ENCODE assay signal across 8 mouse cellular contexts in the genomic region with DNA sequence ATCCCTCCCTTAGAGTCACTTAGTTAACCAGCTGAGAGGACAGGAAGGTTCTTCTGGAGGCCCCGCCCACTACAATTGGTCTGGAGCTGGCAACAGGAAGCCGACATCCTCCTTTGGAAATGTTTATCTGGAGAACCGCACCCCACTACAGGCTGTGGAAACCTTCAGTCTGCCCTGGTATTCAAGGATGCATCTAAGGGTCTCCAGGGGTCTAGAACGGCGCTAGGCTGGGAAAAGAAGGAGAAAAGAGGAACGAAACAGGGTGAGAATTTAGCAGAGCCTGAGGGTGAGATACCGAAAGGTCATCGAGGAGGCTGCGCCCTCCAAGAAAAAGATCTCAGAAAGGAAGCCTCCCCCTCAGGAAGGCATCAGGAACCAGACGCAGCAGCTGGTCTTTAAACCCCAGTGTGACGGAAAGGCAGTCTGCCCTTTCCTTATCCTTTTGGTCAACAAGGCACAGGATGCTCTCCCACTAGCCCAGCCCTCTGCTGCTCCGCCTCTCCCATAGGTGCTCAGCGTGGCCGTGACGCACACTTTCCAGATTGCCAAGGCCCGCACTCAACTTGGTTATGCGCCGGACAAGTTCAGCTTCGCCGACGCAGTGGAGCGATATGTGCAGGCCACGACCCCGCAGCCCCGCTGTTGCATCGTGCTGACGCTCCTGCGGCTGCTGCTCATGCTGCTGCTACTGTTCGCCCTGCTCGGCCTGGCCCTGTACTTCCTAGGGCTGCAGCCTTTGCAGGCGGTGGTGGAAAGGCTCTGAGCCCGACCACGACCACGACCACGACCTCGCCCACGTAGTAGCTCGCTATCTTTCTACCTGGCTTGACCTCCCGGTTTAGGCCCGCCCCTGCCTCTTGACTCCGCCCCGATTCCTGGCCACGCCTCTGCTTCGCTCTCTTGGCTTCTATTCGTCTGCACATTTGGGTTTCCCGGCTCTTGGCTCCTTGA. TPM values are rescaled to one million over a fixed set of nuclear protein-coding genes. Genes with fewer than 3 reads are reported as not detected.
DNase-seq lines count a peak whose midpoint lies in the region; TF ChIP-seq lines count a peak whose summit lies in the region.

No protein-coding gene starts in this region.

- H3K4me3 ChIP-seq in E14TG2a.4 (replicated peaks; ENCODE audit: low read length) = peak overlapping the region; percentile 82
- peak overlapping the region; percentile 69 for H3K4me3 ChIP-seq in forebrain, embryonic 10.5 days

- no peaks in the 10 kb centered on the region for H3K36me3 ChIP-seq in E14TG2a.4 (ENCODE audit: insufficient read depth, low read length)
- no peaks in the 10 kb centered on the region for H3K36me3 ChIP-seq in forebrain, embryonic 10.5 days (replicated peaks)

- TF ChIP-seq CTCF in E14TG2a.4 (conservative IDR thresholded peaks at IDR 0.05; ENCODE audit: low read length) = no peak

- H3K27ac ChIP-seq in forebrain, embryonic 10.5 days = peak overlapping the region; percentile 62; the same call in 1 of the 2 replicates

- intact Hi-C loops in heart, postnatal 10 days (cut with DNase I) = no loop called here

- DNase-seq in brain, adult 2 months (ENCODE audit: low read depth, low spot score) = peak; percentile 90
- peak; percentile 58 for DNase-seq in forebrain, embryonic 10.5 days (ENCODE audit: extremely low spot score, low spot score)
- peak; percentile 59 to 72 for DNase-seq in heart, postnatal 10 days
- DNase-seq in kidney, postnatal 36 days = peak; percentile 82 to 91
- DNase-seq in lung, postnatal 10 days = peak; percentile 87
- peak; percentile 62 for DNase-seq in ovary, postnatal 36 days (ENCODE audit: low spot score)
- DNase-seq in urinary bladder, adult 2 months (ENCODE audit: low spot score) = peak; percentile 42

- H3K27me3 ChIP-seq in E14TG2a.4 (ENCODE audit: insufficient read depth, low read length) = peaks cover 59% of the 10 kb centered on the region
- peaks cover 59% of the 10 kb centered on the region for H3K27me3 ChIP-seq in forebrain, embryonic 10.5 days (ENCODE audit: poor library complexity, severe bottlenecking)

- H3K9me3 ChIP-seq in E14TG2a.4 (ENCODE audit: low read length) = no peaks in the 10 kb centered on the region
- no peaks in the 10 kb centered on the region for H3K9me3 ChIP-seq in forebrain, embryonic 10.5 days

- WGBS in forebrain, embryonic 10.5 days = 2% methylated on average over 46 of the region's 46 CpGs

- H3K4me1 ChIP-seq in E14TG2a.4 (replicated peaks; ENCODE audit: low read depth, low read length) = peaks cover 41% of the 10 kb centered on the region
- H3K4me1 ChIP-seq in forebrain, embryonic 10.5 days = peaks cover 26% of the 10 kb centered on the region

RNA-seq across cellular contexts. Expression of a gene that starts 11.9 kb away (rescaled TPM):
- 27.5 and 30.1 TPM in 2 replicates for polyA plus RNA-seq in forebrain, embryonic 10.5 days (2016; fragmentation: Nextera tagmentation; extraction: Ambion mirVana)
- total RNA-seq in heart, postnatal 10 days (2021) = 10 to 100 TPM; 37.0 to 37.2 TPM
- 94.4 TPM in 2 replicates for polyA plus RNA-seq in urinary bladder, adult 2 months (2012; rRNA removed)

RNA-seq across cellular contexts. Expression of a gene that starts 18.5 kb away (rescaled TPM):
- not detected in 2 replicates for polyA plus RNA-seq in forebrain, embryonic 10.5 days (2016; fragmentation: Nextera tagmentation; extraction: Ambion mirVana)
- total RNA-seq in heart, postnatal 10 days (2021) = not detected
- 0.06 TPM in 1 of 2 replicates, not detected in the other for polyA plus RNA-seq in urinary bladder, adult 2 months (2012; rRNA removed)

Comparison
In these comparisons a context has a peak if more than half of its experiments do, and no peak if none do; other contexts are left out.
1. Peak in every context shown above with its lines: DNase-seq, H3K4me3 ChIP-seq and H3K27ac ChIP-seq.